Mouse (Mus musculus): ENCODE results near the gene Atp4b. TPM values are rescaled to one million over a fixed set of nuclear protein-coding genes. Genes with fewer than 3 reads are reported as not detected.
"Not testable (repeated sequence)": the region's sequence is repeated elsewhere in the genome, so short reads cannot be mapped to it uniquely, and the experiment has no call there.

Atp4b gene
- total RNA-seq, 4 experiments from 2014 or later = not detected

- no peak for DNase-seq (ENCODE audit: low spot score)
Measured at GRCm38 (mm10) chr8:13382999-13383398, 13.6 kb downstream of the Atp4b start.

DNA sequence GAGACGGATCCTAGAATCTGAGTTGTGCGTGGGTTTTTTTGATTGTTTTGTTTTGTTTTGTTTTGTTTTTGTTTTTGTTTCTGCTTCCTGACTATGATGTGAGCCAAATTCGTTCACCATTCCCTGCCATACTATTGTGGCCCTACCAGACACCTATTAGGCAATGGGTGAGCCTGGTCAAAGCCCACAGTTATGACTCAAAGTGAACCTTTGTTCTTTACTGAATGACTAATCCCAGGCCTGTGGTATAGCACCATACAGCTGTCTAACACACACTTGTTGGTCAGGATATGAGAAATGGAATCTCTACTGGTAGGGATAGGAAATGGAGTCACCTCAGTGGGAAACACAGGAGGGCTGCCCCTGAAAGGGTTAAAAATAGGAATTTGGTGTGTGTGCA is 14.1 kb downstream of the Atp4b start:
- no peak for DNase-seq (ENCODE audit: low spot score)

DNA sequence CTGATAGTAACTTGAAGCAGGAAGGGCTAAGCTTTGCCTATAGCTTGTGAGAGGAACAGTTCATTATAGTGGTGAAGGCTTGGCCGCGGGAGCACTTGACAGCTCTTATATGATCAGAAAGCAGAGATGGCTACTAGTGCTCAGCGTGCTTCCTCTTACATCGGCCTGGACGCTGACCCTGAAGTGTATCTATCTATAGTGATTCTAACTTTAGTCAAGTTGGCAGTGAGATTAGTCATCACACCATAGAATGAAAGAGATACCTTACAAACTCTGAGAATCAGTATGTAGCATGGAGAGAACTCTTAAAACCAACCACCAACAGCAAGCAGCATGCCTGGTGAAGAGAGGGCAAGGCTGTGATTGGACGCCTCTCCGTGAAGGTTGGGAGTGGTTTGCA is 15.0 kb downstream of the Atp4b start:
- DNase-seq (ENCODE audit: low spot score) = no peak

GRCm38 (mm10) chr8:13373151-13373662 is 23.4 kb downstream of the Atp4b start:
- DNase-seq (ENCODE audit: low spot score) = no peak

- no peak for DNase-seq (ENCODE audit: low spot score)
Measured at GRCm38 (mm10) chr8:13361865-13362264, 34.8 kb downstream of the Atp4b start.

GRCm38 (mm10) chr8:13360213-13360612 is 36.4 kb downstream of the Atp4b start:
- no peak for DNase-seq (ENCODE audit: low spot score)

GRCm38 (mm10) chr8:13356681-13357080 is 39.9 kb downstream of the Atp4b start:
- DNase-seq (ENCODE audit: low spot score) = no peak

- no peak for DNase-seq (ENCODE audit: low spot score)
Measured at GRCm38 (mm10) chr8:13356221-13356620, 40.4 kb downstream of the Atp4b start.

GRCm38 (mm10) chr8:13353883-13354282 is 42.7 kb downstream of the Atp4b start:
- no peak for DNase-seq (ENCODE audit: low spot score)

DNA sequence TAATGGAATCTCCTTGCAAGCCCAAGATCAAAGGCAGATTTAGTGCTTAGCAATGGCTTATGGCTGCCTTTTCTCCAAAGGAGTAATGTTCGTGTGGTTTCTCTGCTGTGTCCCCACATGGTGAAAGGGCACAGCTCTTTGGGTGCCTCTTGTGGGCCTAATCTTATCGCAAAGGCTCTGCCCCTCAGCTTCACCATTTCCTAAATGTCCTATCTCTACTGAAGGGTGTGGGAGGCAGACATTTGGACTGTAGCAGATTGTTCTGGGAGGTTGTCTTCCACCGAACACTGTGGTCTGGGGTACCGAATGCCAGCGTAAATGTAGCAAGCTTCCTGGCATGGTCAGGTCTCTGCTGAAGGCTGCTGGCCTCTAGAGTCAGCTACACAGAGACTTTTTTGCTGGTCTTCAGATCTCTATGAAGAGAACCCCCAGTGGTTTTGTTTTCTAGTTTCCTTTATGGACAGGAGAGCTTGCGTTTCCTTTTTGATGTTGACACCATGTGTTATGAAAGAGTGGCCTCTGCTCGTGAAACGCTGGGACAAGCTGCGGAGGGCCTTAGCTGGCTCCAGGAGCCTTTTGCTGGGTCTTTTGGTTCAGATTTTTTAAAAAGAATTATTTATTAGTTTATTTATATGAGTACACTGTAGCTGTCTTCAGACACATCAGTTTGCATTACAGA is 43.3 kb downstream of the Atp4b start:
- DNase-seq (ENCODE audit: low spot score) = no peak

- no peak for DNase-seq (ENCODE audit: low spot score)
Measured at GRCm38 (mm10) chr8:13352601-13353000, 44.0 kb downstream of the Atp4b start.

GRCm38 (mm10) chr8:13351593-13351992 is 45.0 kb downstream of the Atp4b start:
- no peak for DNase-seq (ENCODE audit: low spot score)

DNA sequence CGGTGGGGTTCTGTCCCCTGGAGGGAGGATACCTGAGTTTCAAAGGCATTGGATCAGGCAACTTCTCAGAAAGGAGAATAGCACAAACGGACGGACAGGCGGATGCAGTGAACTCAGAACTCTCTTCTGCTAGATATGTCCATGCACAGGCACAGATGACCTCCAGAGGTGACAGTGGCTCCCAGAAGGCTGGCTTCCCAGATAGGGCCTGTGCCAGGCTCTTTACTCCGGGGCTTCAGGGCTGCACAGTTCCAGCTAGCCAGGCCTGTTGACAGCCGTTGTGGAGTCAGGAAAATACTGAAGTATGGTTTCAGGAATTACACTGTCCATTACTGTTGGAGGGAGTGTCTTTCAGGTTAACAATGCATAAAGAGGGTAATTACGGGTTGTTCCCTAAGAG is 46.6 kb downstream of the Atp4b start:
- DNase-seq (ENCODE audit: low spot score) = peak; percentile 29

DNA sequence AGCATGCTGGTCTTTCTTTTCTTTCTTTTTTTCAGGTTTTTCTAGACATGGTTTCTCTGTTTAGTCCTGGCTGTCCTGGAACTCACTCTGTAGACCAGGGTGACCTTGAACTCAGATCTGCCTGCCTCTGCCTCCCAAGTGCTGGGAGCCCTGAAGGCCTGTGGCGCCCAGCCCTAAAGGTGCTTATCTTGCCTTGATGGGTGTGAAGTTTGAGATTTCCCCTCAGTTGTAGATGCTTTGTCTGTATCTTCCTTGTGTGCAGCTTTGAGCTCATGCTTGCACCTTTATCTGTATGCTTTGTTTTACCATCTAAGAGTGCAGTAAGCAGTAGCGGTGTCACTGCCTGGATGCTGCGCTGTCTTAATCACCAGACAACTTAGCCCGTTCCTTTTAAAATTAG is 53.5 kb downstream of the Atp4b start:
- no peak for DNase-seq (ENCODE audit: low spot score)

- DNase-seq (ENCODE audit: low spot score) = no peak
Measured at GRCm38 (mm10) chr8:13342340-13342739, 54.3 kb downstream of the Atp4b start.

DNA sequence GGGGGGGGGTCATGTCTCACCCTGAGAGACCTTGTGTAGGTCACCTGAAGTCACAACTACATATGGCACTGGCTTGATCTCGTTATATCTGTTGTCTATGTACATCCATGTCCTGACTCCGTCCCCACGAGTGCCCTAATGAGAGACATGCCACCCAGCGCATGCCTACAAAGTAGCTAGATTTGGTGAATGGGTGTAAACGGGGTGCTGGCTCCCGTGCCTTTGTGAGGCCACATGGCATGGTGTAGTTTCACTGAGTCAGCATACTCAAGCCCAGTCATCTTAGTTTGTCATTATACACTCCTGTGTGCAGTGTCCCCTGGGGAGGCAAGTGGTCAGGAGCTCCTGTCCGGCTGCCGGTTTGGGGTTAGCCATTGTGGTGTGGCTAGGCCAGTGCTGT is 56.0 kb downstream of the Atp4b start:
- DNase-seq (ENCODE audit: low spot score) = no peak

DNA sequence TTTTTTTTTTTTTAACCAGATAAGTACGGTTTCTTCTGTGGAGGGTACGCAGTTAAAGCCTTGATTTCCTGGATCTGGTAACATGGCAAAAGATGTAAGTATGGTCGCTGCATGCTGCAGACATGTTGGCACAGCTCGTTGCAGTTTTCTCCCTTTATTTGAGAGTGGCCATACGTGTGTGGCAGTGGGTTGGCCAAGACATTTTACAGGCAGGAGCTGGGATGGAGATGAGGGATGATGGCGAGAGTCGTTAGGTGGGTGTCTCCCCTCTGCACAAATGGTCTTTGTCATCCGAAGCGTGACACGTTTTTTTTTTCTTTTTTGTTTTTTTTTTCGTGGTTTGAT is 57.0 kb downstream of the Atp4b start:
- DNase-seq (ENCODE audit: low spot score) = no peak

DNA sequence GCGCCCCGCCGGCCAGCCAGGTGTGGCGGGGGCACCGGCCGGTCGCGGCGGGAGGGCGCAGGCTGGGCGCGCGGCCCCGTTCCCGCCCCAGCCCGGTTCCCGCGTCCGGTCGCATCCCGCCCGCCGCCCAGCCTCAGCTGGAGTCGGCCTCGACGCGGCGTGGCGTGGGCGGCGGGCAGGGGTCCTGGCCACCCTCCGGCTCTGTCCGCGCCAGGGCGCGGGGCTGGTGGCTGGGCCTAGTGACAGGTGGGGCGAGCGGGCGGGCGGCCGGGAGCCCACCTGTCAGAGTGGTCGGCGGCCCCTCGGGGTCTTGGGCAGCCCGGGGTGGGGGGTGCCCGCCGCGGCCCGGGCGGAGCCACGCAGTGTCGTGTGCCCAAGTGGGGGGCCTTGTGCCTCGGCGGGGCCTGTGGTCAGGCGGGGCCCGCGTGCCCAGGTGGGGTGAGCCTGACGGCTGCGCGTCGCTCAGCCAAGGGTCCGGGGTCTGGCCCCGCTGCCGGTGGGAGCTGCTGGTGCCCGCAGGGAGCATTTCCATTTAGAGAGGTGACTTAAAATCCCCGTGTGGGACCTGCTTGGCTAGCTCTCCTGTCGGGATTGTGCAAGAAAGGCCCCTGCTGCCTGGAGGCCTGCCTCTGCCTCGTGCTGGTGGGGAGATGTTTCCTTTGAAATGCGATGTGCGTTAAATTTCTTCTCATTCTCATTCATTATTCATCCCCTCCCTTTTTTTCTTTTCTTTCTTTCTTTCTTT is 57.6 kb downstream of the Atp4b start:
- no peak for DNase-seq (ENCODE audit: low spot score)

DNA sequence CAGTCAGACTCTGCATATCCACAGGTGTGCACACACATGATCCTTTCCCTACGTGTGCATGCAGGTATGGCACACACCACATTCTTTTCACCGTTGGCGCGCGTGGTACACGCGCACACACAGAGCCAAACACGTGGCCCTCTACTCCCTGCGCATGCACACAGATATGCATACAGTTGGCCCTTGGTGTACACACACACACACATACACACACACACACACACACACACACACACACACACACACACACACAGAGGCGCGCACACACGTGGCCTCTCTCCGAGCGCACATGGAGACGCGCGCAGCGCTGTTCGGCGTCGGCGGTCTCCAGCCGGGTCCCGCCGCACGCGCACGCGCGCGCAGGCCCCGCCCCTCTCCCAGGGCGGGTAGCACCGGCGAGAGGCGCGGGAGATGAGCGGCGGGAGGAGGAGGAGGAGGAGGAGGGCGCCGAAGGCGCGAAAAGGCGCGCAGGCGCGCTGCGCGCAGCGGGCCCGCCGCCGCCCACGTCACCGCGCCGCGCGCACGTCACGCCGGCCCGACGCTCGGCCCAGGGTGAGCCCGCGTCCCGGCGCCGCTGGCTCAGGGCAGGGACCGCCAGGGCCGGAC is 58.3 kb downstream of the Atp4b start, which contains the start of gene Tfdp1:
TSS of gene Tfdp1 (plus strand) at position 497 of the 606 bp plus-strand sequence.
- DNase-seq (ENCODE audit: low spot score) = peak; percentile 48

DNA sequence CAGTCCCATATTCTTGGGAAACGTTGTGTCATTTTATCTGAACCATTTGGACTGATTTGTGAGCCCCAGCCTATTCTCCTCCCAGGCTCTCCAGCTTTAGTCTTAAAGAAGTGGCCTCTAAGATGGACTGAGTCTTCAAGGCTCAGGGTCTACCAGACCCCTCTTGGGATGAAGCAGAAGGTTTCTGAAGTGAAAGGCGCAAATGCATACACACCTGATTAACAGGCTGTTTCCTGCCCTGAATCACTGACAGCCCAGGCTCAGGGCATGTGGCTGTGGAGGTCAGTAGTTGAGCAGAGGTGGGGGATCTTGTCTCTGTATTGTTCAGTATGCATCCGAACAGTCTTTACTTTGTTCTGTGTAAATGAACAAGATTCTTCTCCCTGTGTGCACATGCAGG is 58.9 kb downstream of the Atp4b start:
- no peak for DNase-seq (ENCODE audit: low spot score)

DNA sequence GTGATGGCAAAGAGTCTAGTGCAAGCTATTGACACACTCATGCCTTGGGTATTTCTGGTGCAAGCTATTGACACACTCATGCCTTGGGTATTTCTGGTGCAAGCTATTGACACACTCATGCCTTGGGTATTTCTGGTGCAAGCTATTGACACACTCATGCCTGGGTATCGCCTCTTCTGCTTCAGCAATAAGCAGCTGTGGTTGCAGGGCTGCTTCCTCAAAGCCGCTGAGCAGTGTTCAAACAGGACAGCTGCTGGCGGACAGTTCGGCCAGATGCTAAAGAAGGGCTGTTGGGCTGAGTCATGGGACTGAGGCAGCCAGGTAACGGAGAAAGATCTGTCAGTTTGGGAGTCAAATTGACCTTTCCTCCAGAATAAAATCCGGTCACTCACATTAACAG is 59.4 kb downstream of the Atp4b start:
- DNase-seq (ENCODE audit: low spot score) = not testable (repeated sequence)
